Mouse (Mus musculus): ENCODE measurements at regions not wholly inside any gene's neighbourhood (a gene's known extent, or its start where the extent isn't known, plus 50 kb on each side); places are given as distances from the start of the nearest gene placed in this dataset.
"Not testable (repeated sequence)": the region's sequence is repeated elsewhere in the genome, so short reads cannot be mapped to it uniquely, and the experiment has no call there.

DNA sequence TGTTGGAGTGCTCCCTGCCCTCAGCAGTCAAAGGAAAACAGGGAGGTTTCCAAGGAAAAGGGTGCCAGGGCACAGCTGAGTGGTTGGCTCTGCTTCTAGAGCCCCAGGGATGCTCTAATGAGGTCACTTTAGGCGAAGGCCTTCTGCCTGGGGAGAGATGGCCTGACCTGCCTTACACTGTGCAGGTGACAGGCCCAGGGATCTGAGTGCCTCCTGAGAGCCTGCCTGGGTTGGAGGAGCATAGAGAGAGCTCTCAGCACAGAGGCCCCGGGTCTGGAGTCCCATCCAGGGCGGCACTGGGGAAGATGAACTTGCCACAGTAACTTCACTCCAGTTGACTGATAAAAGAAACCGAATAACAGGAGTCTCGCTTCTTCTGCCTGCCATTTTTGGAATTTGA, 125.7 kb upstream of the Sulf2 start:
- not testable (repeated sequence) for ATAC-seq (ENCODE audit: insufficient number of reproducible peaks, insufficient read depth, low FRiP score, low read depth); H3K9me3 ChIP-seq (ENCODE audit: control insufficient read depth, low read depth, low read length); H3K4me3 ChIP-seq (ENCODE audit: low read depth, low read length); H3K9ac ChIP-seq (replicated peaks; ENCODE audit: low read depth, low read length); H3K27me3 ChIP-seq (ENCODE audit: control insufficient read depth, insufficient read depth, low read length); H3K4me2 ChIP-seq (replicated peaks; ENCODE audit: low read depth, low read length); H3K4me1 ChIP-seq (ENCODE audit: control insufficient read depth, insufficient read depth, low read length); H3K36me3 ChIP-seq (ENCODE audit: control insufficient read depth, insufficient read depth, low read length)
- WGBS = no CpG with 5 or more reads among the region's 5 CpGs
- H3K27ac ChIP-seq (ENCODE audit: low read length) = peak overlapping the region; percentile 85

DNA sequence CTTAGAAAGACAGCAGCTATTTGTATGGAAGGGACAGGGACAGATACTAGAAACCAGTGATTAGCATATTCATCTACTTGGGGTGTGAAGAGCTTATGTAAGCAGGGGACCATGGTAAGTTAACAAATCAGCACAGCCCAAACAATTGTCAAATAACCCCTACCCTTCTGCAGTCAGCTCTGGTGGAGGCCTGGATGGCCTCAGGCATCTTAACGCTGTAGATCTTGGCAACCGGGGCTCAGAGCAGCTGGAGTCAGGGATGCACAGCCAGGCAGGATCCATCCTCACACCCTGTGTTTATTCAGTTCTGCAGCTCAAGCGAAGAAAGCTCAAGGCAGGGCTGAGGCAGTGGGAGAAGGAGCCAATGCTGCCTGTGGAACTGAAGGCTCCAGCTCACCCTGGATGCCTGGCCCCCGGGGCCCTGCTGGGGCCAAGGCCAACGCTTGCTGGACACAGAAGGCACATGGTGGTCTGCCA, 125.2 kb upstream of the Sulf2 start:
- Histone ChIP-seq H3K4me2 (replicated peaks; ENCODE audit: low read depth, low read length) (no peak overlapping the region), H3K27ac (ENCODE audit: low read length) (peak overlapping the region; percentile 85), H3K9me3 (ENCODE audit: control insufficient read depth, low read depth, low read length) (no peaks in the 10 kb centered on the region), H3K27me3 (ENCODE audit: control insufficient read depth, insufficient read depth, low read length) (no peaks in the 10 kb centered on the region), H3K9ac (replicated peaks; ENCODE audit: low read depth, low read length) (no peak overlapping the region), H3K4me1 (ENCODE audit: control insufficient read depth, insufficient read depth, low read length) (0 out of 2 replicates have a peak, but pooled peaks cover 5% of the 10 kb centered on the region), H3K4me3 (ENCODE audit: low read depth, low read length) (no peak overlapping the region), H3K36me3 (ENCODE audit: control insufficient read depth, insufficient read depth, low read length) (no peaks in the 10 kb centered on the region)
- ATAC-seq (ENCODE audit: insufficient number of reproducible peaks, insufficient read depth, low FRiP score, low read depth) = peak; percentile 60; the same call in 1 of the 2 replicates
- WGBS = 42% methylated on average over 5 of the region's 5 CpGs

DNA sequence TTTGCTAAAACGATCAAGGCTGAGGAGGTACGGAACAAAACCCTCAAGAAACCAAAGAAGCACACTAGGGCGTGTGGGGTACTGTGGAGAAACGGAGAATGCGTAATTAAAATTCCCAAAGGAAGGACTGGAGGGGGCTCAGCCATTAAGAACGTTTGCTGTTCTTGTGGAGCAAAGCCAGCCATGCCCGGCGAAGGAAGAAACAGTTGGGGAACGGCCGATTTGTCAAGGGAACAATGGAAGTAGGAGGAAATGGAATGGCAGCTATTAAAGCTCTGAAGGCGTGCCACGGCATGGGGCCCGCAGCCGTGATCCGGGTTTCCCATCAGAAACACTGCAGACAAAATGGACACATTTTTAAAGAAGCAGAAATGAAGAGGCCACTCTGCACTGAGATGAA, 124.2 kb upstream of the Sulf2 start:
- Histone ChIP-seq H3K4me1 (ENCODE audit: control insufficient read depth, insufficient read depth, low read length) (0 out of 2 replicates have a peak, but pooled peaks cover 5% of the 10 kb centered on the region), H3K4me3 (ENCODE audit: low read depth, low read length) (no peak overlapping the region), H3K27me3 (ENCODE audit: control insufficient read depth, insufficient read depth, low read length) (no peaks in the 10 kb centered on the region), H3K36me3 (ENCODE audit: control insufficient read depth, insufficient read depth, low read length) (no peaks in the 10 kb centered on the region), H3K27ac (ENCODE audit: low read length) (peak overlapping the region; percentile 85; the same call in 1 of the 2 replicates), H3K4me2 (replicated peaks; ENCODE audit: low read depth, low read length) (no peak overlapping the region), H3K9me3 (ENCODE audit: control insufficient read depth, low read depth, low read length) (no peaks in the 10 kb centered on the region), H3K9ac (replicated peaks; ENCODE audit: low read depth, low read length) (no peak overlapping the region)
- 88% methylated on average over 15 of the region's 15 CpGs for WGBS
- ATAC-seq (ENCODE audit: insufficient number of reproducible peaks, insufficient read depth, low FRiP score, low read depth) = no peak

DNA sequence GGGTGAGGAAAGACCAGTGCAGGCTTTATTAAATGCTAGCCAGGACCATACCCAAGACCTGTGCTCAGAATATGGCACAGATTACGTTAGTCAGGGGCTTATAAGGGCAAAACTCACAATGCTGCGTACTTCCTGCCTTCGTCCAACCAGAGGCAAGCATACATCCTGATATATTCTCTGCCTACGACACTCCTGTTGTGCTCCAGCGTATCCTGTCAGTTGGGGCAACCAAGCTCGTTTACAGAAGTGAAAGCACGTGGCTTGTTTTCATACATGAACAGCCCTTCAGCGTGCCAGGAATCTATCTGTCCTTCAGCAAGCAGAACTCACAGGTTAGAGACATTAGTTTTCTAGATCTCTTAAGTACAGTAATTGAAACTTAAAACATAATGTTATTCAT, 119.9 kb upstream of the Sulf2 start:
- Histone ChIP-seq H3K4me2 (replicated peaks; ENCODE audit: low read depth, low read length) (no peak overlapping the region), H3K4me1 (ENCODE audit: control insufficient read depth, insufficient read depth, low read length) (peaks cover 10% of the 10 kb centered on the region), H3K9me3 (ENCODE audit: control insufficient read depth, low read depth, low read length) (no peaks in the 10 kb centered on the region), H3K27ac (ENCODE audit: low read length) (no peak overlapping the region), H3K4me3 (ENCODE audit: low read depth, low read length) (no peak overlapping the region), H3K27me3 (ENCODE audit: control insufficient read depth, insufficient read depth, low read length) (no peaks in the 10 kb centered on the region), H3K36me3 (ENCODE audit: control insufficient read depth, insufficient read depth, low read length) (no peaks in the 10 kb centered on the region), H3K9ac (replicated peaks; ENCODE audit: low read depth, low read length) (no peak overlapping the region)
- no peak for ATAC-seq (ENCODE audit: insufficient number of reproducible peaks, insufficient read depth, low FRiP score, low read depth)
- 83% methylated on average over 8 of the region's 8 CpGs for WGBS

DNA sequence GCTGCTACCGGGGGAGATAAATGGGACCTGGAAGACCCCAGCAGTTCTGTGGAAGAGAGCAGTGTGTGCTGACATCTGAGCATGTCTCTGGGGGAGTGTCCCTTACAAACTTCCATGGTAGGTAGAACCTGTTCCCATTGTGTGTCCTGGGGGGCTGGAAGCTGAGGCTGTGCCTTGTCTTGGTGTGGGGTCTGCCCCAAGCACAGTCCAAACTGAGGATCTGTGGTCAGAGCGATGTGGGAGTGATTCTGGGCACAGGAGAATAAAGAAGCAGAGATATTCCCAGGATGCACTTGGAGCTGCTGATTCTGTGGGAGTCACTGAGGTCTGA, 118.5 kb upstream of the Sulf2 start:
- Histone ChIP-seq H3K27me3 (ENCODE audit: control insufficient read depth, insufficient read depth, low read length) (no peaks in the 10 kb centered on the region), H3K27ac (ENCODE audit: low read length) (peak overlapping the region; percentile 67), H3K9ac (replicated peaks; ENCODE audit: low read depth, low read length) (no peak overlapping the region), H3K9me3 (ENCODE audit: control insufficient read depth, low read depth, low read length) (no peaks in the 10 kb centered on the region), H3K4me2 (replicated peaks; ENCODE audit: low read depth, low read length) (peak overlapping the region; percentile 17; the same call in 1 of the 2 replicates), H3K36me3 (ENCODE audit: control insufficient read depth, insufficient read depth, low read length) (no peaks in the 10 kb centered on the region), H3K4me1 (ENCODE audit: control insufficient read depth, insufficient read depth, low read length) (peaks cover 7% of the 10 kb centered on the region), H3K4me3 (ENCODE audit: low read depth, low read length) (no peak overlapping the region)
- 51% methylated on average over 2 of the region's 2 CpGs for WGBS
- ATAC-seq (ENCODE audit: insufficient number of reproducible peaks, insufficient read depth, low FRiP score, low read depth) = peak; percentile 23; the same call in 1 of the 2 replicates

DNA sequence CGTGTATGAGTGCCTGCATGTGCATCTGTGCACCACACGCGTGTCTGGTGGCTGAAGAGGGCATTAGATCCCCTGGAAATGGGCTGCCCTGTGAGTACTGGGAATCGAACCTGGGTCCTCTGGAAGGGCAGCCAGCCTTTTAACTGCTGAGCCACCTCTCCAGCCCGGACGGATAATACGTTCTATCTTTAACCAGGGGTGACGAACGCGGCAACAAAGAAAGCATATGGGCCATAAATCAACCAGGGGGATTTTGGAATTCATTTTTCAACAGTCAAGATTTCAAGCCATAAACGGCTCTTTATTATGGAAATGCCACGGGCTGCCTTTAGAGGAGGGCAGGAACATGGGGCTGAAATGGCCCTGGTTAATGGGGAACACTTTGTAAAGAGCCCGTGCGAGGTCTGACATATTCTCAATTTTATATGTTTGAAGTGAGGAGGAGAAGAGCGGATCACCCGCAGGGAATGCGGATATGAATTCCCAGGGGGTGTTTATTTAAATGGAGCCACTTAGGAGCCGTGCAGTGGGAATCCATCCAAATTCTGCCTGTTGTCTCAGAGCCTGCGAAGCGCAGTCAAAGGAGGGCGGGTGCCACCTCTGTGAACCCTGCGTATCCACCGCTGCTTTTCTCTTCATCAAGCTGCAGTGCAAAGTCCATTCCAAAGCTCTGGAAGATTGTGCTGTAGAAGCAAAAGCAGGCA, 118.0 kb upstream of the Sulf2 start:
- peak overlapping the region; percentile 17; the same call in 1 of the 2 replicates for H3K4me2 ChIP-seq (replicated peaks; ENCODE audit: low read depth, low read length)
- H3K27ac ChIP-seq (ENCODE audit: low read length) = peak overlapping the region; percentile 67
- WGBS = 28% methylated on average over 23 of the region's 23 CpGs
- peak; percentile 33; the same call in 1 of the 2 replicates for ATAC-seq (ENCODE audit: insufficient number of reproducible peaks, insufficient read depth, low FRiP score, low read depth)
- H3K4me1 ChIP-seq (ENCODE audit: control insufficient read depth, insufficient read depth, low read length) = peaks cover 7% of the 10 kb centered on the region
- H3K27me3 ChIP-seq (ENCODE audit: control insufficient read depth, insufficient read depth, low read length) = no peaks in the 10 kb centered on the region
- no peak overlapping the region for H3K9ac ChIP-seq (replicated peaks; ENCODE audit: low read depth, low read length)
- no peaks in the 10 kb centered on the region for H3K36me3 ChIP-seq (ENCODE audit: control insufficient read depth, insufficient read depth, low read length)
- H3K4me3 ChIP-seq (ENCODE audit: low read depth, low read length) = no peak overlapping the region
- no peaks in the 10 kb centered on the region for H3K9me3 ChIP-seq (ENCODE audit: control insufficient read depth, low read depth, low read length)

DNA sequence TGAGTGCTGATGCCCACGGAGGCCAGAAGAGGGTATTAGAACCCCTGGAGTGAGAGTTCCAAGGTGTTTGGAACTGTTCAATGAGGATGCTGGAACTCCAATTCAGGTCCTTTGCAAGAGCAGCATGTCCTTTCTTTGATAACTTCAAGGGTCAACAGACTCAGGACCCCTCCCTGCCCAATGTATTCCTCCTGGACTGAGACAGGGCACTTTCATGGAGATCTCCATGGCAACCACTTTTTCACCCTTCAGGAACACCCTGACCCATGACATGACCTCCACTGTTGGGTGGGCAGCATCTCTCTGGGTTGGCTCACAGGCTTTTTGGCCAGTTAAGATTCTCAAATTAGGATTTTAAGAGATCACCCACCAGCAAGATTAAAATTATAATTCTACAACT, 117.4 kb upstream of the Sulf2 start:
- no peak overlapping the region for H3K4me3 ChIP-seq (ENCODE audit: low read depth, low read length)
- H3K27ac ChIP-seq (ENCODE audit: low read length) = no peak overlapping the region; the same call in 1 of the 2 replicates
- H3K36me3 ChIP-seq (ENCODE audit: control insufficient read depth, insufficient read depth, low read length) = no peaks in the 10 kb centered on the region
- 88% methylated on average over 1 of the region's 1 CpGs for WGBS
- H3K9ac ChIP-seq (replicated peaks; ENCODE audit: low read depth, low read length) = no peak overlapping the region
- H3K27me3 ChIP-seq (ENCODE audit: control insufficient read depth, insufficient read depth, low read length) = no peaks in the 10 kb centered on the region
- ATAC-seq (ENCODE audit: insufficient number of reproducible peaks, insufficient read depth, low FRiP score, low read depth) = no peak
- H3K4me2 ChIP-seq (replicated peaks; ENCODE audit: low read depth, low read length) = no peak overlapping the region
- H3K4me1 ChIP-seq (ENCODE audit: control insufficient read depth, insufficient read depth, low read length) = peaks cover 7% of the 10 kb centered on the region
- no peaks in the 10 kb centered on the region for H3K9me3 ChIP-seq (ENCODE audit: control insufficient read depth, low read depth, low read length)

DNA sequence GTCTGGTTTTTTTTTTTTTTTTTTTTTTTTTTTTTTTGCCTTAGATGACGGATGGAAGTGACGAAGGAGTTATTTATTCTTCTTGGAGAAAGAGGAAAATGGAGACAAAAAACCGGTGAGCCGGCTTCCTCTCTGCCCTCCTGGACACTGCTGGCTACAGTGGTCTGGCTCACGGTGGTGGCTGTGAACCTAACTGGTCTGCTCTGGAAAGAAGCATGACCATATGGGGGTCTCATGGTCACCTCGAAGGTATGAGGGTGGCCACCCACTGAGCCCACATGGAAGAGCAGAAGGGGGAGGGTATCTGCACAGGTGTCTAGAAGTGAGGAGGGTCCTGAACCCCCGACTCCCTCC, 116.7 kb upstream of the Sulf2 start:
- H3K4me1 ChIP-seq (ENCODE audit: control insufficient read depth, insufficient read depth, low read length) = peaks cover 7% of the 10 kb centered on the region
- no peak overlapping the region for H3K27ac ChIP-seq (ENCODE audit: low read length)
- no peaks in the 10 kb centered on the region for H3K36me3 ChIP-seq (ENCODE audit: control insufficient read depth, insufficient read depth, low read length)
- 60% methylated on average over 7 of the region's 7 CpGs for WGBS
- no peak overlapping the region for H3K9ac ChIP-seq (replicated peaks; ENCODE audit: low read depth, low read length)
- no peaks in the 10 kb centered on the region for H3K27me3 ChIP-seq (ENCODE audit: control insufficient read depth, insufficient read depth, low read length)
- ATAC-seq (ENCODE audit: insufficient number of reproducible peaks, insufficient read depth, low FRiP score, low read depth) = no peak
- no peak overlapping the region for H3K4me2 ChIP-seq (replicated peaks; ENCODE audit: low read depth, low read length)
- no peak overlapping the region for H3K4me3 ChIP-seq (ENCODE audit: low read depth, low read length)
- H3K9me3 ChIP-seq (ENCODE audit: control insufficient read depth, low read depth, low read length) = no peaks in the 10 kb centered on the region

Data from stomach, embryonic 14.5 days (tissue).